Mouse (Mus musculus) cerebellum, adult 2 months (tissue): ENCODE data around the gene Gm26920.

Experiments
- CTCF ChIP-seq: fragments of 200-500 bp; IDR thresholded peaks from 2 replicates; pipeline ENCODE4 v1.5.1; 2011; ENCODE audit warnings: low read depth, mild to moderate bottlenecking, control low read depth, low read length, moderate library complexity, borderline replicate concordance; ENCODE audit not compliant: insufficient read depth
- POLR2A ChIP-seq: fragments of 200-500 bp; IDR thresholded peaks from 2 replicates; pipeline ENCODE4 v1.6.1; 2011; ENCODE audit warnings: low read length, control low read depth, borderline replicate concordance; ENCODE audit not compliant: insufficient read depth

DNA sequence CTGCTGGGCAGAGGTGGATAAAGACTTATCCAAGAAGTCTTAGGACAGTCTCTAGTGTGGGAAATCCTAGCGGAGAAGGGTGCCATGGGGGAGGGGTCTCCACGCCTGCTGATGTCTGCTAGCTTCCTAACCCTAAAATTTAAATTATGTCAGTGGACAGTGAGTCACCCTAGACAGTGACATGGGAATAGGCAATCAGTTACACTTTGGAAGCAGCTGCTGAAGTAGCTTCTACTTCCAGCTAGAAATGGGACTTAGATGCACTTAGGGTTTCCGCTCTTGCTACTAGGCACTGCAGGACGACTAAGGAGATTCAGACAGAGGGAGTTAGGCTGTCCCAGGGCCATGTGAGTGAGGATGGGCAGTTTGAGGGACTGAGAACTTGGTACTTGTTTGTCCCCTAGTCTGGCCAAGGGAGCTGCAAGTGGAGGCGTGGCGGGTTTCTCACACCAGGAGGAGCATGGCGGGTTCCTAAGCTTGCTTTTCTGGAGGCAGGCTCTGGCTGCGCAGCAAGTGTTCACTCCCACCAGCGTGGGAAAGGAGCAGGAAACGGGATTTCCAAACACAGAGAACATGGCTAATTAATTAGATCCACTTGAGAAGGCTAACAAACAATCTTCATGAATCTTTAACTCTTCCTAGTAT, 79.5 kb downstream of the Gm26920 start:
- no peak for TF ChIP-seq POLR2A
- no peak for TF ChIP-seq CTCF
